Mouse (Mus musculus) limb, embryonic 14.5 days (tissue): ENCODE data around the gene Arf3. TPM values are rescaled to one million over a fixed set of nuclear protein-coding genes. Genes with fewer than 3 reads are reported as not detected.

Source experiments
- ATAC-seq: fragments of 200-750 bp; cut with Nextera tagmentation; 2 replicates; pipeline ENCODE4 v1.8.0; 2017; ENCODE audit warnings: low read depth, moderate number of reproducible peaks, moderate TSS enrichment; ENCODE audit not compliant: low FRiP score
- DNase-seq: peaks from one replicate; pipeline ENCODE4 v3.0.0-alpha.2; 2015; ENCODE audit warnings: low spot score
- H3K27ac ChIP-seq: fragments of 300-500 bp; sonication (generic); replicated peaks from 2 replicates; pipeline ENCODE4 v1.5.1; 2014; ENCODE audit warnings: low read depth, mild to moderate bottlenecking, low read length, moderate library complexity, mixed read lengths
- H3K27me3 ChIP-seq: fragments of 300-500 bp; sonication (generic); 2 replicates; pipeline ENCODE4 v1.6.1; 2014; ENCODE audit warnings: low read length, mixed read lengths; ENCODE audit not compliant: control insufficient read depth, insufficient read depth
- H3K36me3 ChIP-seq: fragments of 300-500 bp; sonication (generic); 2 replicates; pipeline ENCODE4 v1.6.1; 2014; ENCODE audit warnings: mild to moderate bottlenecking, low read length, moderate library complexity, mixed read lengths; ENCODE audit not compliant: control insufficient read depth, insufficient read depth
- H3K4me1 ChIP-seq: fragments of 300-500 bp; sonication (generic); 2 replicates; pipeline ENCODE4 v1.6.1; 2014; ENCODE audit warnings: antibody characterized with exemption, low read length, mixed read lengths; ENCODE audit not compliant: control insufficient read depth, insufficient read depth
- H3K4me2 ChIP-seq: fragments of 300-500 bp; sonication (generic); replicated peaks from 2 replicates; pipeline ENCODE4 v1.6.1; 2014; ENCODE audit warnings: low read depth, mild to moderate bottlenecking, low read length, moderate library complexity; ENCODE audit not compliant: severe bottlenecking
- H3K4me3 ChIP-seq: fragments of 300-500 bp; sonication (generic); replicated peaks from 2 replicates; pipeline ENCODE4 v1.5.1; 2014; ENCODE audit warnings: low read length
- H3K9ac ChIP-seq: fragments of 300-500 bp; sonication (generic); 2 replicates; pipeline ENCODE4 v1.6.1; 2014; ENCODE audit warnings: mild to moderate bottlenecking, low read depth, low read length, moderate library complexity; ENCODE audit not compliant: severe bottlenecking
- H3K9me3 ChIP-seq: fragments of 300-500 bp; sonication (generic); 2 replicates; pipeline ENCODE4 v1.6.1; 2016; ENCODE audit warnings: low read length; ENCODE audit not compliant: control insufficient read depth
- POLR2A ChIP-seq: fragments of 200-500 bp; IDR thresholded peaks from 2 replicates; pipeline ENCODE4 v1.8.0; 2012; ENCODE audit warnings: inconsistent platforms, mild to moderate bottlenecking, moderate library complexity, borderline replicate concordance; ENCODE audit not compliant: insufficient read depth, insufficient read length; ENCODE audit errors: extremely low read depth
- WGBS: fragments of 180-500 bp; shearing (Covaris S2); extraction: QIAGEN DNeasy Blood & Tissue Kit; methylation state at CpG from one replicate; pipeline ENCODE4 v1.1.7; 2014; 5-methylcytosine and 5-hydroxymethylcytosine counted together
- polyA plus RNA-seq, 2 experiments: library from polyadenylated mRNA; depleted of rRNA in 1 of 2; stranded (reverse) in 1 of 2; unstranded in 1 of 2; fragments of >200 nt; fragmentation: Nextera tagmentation in 1 of 2; extraction: Ambion mirVana in 1 of 2; gene quantifications; 2 replicates each; pipeline versions ENCODE4 v1.2.1 to v1.2.3; 2012 to 2014

Arf3 gene
- polyA plus RNA-seq, 2 experiments: 37.4 to 75.0 TPM

DNA sequence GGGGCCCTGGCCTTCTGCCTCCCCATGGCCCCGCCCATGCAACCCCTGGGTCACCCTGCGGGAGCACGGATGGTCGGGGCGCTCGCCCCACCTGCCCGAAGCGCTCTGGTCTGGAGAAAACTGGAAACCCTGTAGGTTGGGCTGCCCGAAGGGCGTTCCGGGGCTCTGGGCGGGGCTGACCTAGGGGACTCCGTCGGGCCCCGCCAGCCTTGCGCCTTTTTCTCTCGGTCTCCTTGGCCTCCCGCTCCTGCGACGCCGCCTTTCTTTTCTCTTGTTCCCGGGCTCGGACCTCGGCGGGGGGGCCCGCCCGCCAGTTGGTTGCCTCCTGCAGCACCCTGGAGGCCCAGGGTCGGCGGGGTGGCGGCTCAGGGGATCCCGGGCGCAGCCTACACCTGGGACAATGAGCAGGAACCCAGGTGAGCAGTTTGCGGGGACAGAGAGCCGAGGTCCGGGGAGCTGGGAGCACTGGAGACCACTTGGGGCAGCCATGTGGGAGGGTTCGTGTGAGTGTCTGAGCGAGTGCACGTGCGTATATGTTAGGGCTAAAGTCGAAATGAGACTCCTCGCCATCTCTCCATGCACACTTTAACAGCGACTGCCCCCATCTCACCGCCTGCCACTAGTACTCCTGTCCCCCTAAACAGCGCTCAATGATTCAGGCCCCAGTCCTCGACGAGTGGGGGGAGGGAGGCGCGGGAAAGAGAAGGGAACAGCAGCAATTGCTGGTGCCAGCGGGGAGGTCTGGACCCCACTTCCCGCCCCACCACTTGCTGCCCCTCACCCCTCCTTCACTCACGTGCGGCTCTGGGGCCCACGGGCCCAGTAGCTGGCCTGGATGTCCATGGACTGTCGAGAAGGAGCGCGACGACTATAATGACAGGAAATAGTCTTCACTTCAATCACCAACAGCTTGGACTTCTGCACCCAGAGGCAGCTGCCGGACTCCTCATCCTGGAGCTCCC lies 44.1 kb upstream of the Arf3 start:
- Histone ChIP-seq H3K9ac (peak overlapping the region; percentile 36; the same call in 1 of the 2 replicates), H3K4me3 (peak overlapping the region; percentile 42), H3K4me1 (peaks cover 21% of the 10 kb centered on the region), H3K27ac (no peak overlapping the region), H3K4me2 (peak overlapping the region; percentile 88), H3K9me3 (no peaks in the 10 kb centered on the region), H3K36me3 (0 out of 2 replicates have a peak, but pooled peaks cover 7% of the 10 kb centered on the region), H3K27me3 (peaks cover 85% of the 10 kb centered on the region)
- TF ChIP-seq POLR2A: no peak
- no peak for ATAC-seq
- no peak for DNase-seq
- under 1% methylated on average over 35 of the region's 58 CpGs for WGBS

DNA sequence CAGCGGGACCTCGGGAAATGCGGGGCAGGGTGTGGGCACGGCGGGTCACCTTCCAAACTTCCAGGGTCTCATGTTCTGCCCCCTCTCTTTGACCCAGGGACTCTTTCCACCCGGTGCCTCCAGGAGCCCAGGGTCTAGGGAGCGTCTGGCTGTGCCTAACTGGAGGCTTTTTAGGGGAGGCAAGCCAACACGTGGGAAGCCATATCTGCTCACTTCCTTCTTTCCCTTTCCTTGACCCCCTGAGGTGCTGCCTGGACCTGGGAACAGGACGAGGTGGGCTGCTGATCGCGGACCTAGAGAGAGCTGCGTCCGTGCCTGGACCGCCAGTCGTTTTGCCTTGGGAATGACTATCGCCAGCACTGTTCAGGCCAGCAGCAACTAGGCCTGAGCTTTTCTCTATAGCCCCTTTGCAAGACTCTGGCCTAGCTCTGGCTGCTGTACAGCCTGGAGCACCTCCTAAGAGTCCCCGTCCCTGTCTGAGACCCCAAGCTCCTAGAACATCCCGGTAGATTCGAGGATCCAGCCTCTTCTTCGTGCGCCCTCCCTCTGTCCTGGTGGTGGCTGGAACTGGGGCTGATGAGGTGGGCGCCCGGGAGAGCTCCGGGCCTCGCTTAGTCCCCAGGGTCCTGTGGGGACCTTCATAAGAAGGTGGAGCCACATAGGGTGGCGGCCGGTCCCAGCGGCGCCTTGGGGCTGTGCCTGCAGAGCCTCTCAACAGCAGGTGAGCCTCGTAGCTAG lies 43.2 kb upstream of the Arf3 start:
- H3K4me2 ChIP-seq: peak overlapping the region; percentile 88
- peaks cover 21% of the 10 kb centered on the region for H3K4me1 ChIP-seq
- H3K27me3 ChIP-seq: peaks cover 91% of the 10 kb centered on the region
- peak overlapping the region; percentile 48 for H3K4me3 ChIP-seq
- DNase-seq (no peak), ATAC-seq (no peak)
- no peaks in the 10 kb centered on the region for H3K9me3 ChIP-seq
- WGBS: 6% methylated on average over 29 of the region's 30 CpGs
- H3K27ac ChIP-seq: no peak overlapping the region
- 0 out of 2 replicates have a peak, but pooled peaks cover 7% of the 10 kb centered on the region for H3K36me3 ChIP-seq
- no peak for TF ChIP-seq POLR2A
- H3K9ac ChIP-seq: no peak overlapping the region

DNA sequence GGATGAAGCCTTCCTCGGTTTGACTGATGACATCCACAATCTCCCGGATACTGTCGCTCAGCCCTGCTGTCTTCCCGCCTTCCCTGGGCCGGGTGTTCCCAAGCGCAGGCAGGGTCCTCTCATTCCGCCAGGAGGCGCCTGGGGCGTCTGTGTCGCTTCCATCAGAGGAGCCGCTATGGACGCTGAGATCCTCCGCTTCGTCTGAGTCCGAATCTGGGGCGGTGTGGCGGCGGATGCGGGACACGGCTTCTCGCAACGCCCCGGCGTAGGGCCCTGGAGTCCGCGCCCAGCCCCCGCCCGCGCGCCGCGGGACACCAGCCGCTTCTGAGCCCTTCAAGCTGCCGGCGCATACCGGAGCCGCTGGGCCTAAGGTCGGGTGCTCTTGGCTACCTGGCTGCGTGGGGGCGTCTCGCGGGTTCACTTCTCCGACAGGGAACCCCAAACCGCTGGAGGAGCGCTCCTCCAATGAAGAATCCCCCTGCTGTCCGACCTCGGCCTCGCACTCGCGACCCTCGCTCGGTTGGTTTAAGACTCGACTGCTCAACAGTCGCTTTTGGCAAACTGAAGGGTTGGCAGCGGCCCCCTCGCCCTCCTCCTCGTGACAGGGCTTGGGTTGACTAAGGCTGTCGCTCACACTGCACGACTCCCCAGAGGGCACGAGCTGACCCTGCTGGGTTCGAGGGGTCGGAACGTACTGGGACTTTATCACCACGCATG lies 42.5 kb upstream of the Arf3 start:
- WGBS: 1% methylated on average over 62 of the region's 64 CpGs
- Histone ChIP-seq H3K9ac (peak overlapping the region; percentile 52; the same call in 1 of the 2 replicates), H3K27me3 (peaks cover 95% of the 10 kb centered on the region), H3K4me1 (peaks cover 21% of the 10 kb centered on the region), H3K9me3 (no peaks in the 10 kb centered on the region), H3K4me3 (peak overlapping the region; percentile 48), H3K36me3 (no peaks in the 10 kb centered on the region), H3K4me2 (peak overlapping the region; percentile 70), H3K27ac (no peak overlapping the region)
- TF ChIP-seq POLR2A: no peak
- DNase-seq (peak; percentile 49), ATAC-seq (no peak)

DNA sequence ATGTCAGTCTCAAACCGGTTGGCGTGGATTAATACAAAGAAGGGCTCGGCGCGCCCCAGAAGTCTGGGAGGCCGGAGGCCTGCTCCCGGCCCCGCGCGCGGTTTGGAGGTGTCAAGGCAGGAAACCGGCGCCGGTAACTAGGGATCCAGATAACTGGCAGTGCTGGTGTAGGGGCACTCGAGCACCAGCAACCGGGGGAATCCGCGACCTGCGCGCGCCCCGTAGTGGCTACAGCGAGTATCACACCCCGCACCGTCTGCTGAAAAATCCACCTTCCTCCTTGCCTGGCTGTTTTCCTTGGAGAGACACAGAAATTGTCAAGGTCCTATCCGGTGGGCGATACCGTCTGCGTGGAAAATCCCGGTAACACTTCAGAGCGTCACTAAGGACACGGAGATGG lies 41.0 kb upstream of the Arf3 start:
- under 1% methylated on average over 32 of the region's 32 CpGs for WGBS

More for the DNA sequence above, 41.0 kb upstream of the Arf3 start:
- Histone ChIP-seq H3K4me2 (peak overlapping the region; percentile 29), H3K9me3 (no peaks in the 10 kb centered on the region), H3K4me3 (0 out of 2 replicates have a peak overlapping the region, but pooled peaks have one; percentile 7), H3K27ac (no peak overlapping the region), H3K36me3 (no peaks in the 10 kb centered on the region), H3K27me3 (peaks cover 97% of the 10 kb centered on the region), H3K4me1 (peaks cover 21% of the 10 kb centered on the region), H3K9ac (no peak overlapping the region)
- DNase-seq (peak; percentile 79), ATAC-seq (no peak)
- no peak for TF ChIP-seq POLR2A
